Mouse (Mus musculus) forebrain, embryonic 11.5 days (tissue): ENCODE measurements around the gene Mttp. TPM values are rescaled to one million over a fixed set of nuclear protein-coding genes. Genes with fewer than 3 reads are reported as not detected.

Source experiments
- ATAC-seq: fragments of 200-750 bp; cut with Nextera tagmentation; replicated peaks from 2 replicates; pipeline ENCODE4 v1.8.0; 2017; ENCODE audit warnings: moderate TSS enrichment; ENCODE audit not compliant: low FRiP score
- DNase-seq: peaks from one replicate; pipeline ENCODE4 v3.0.0-alpha.2; 2017; ENCODE audit warnings: low spot score
- H3K27ac ChIP-seq: fragments of 300-500 bp; sonication (generic); 2 replicates; pipeline ENCODE4 v1.5.1; 2014; ENCODE audit warnings: low read depth, low read length
- H3K27me3 ChIP-seq: fragments of 300-500 bp; sonication (generic); 2 replicates; pipeline ENCODE4 v1.6.1; 2014; ENCODE audit warnings: mild to moderate bottlenecking, low read length, mixed read lengths; ENCODE audit not compliant: control insufficient read depth, insufficient read depth
- H3K36me3 ChIP-seq: fragments of 300-500 bp; sonication (generic); 2 replicates; pipeline ENCODE4 v1.6.1; 2014; ENCODE audit warnings: mild to moderate bottlenecking, low read length, moderate library complexity, mixed read lengths; ENCODE audit not compliant: control insufficient read depth, insufficient read depth
- H3K4me1 ChIP-seq: fragments of 300-500 bp; sonication (generic); replicated peaks from 2 replicates; pipeline ENCODE4 v1.6.1; 2014; ENCODE audit warnings: low read length, mixed read lengths; ENCODE audit not compliant: control insufficient read depth, insufficient read depth
- H3K4me2 ChIP-seq: fragments of 300-500 bp; sonication (generic); 2 replicates; pipeline ENCODE4 v1.6.1; 2014; ENCODE audit warnings: low read depth, mild to moderate bottlenecking, low read length, moderate library complexity, mixed read lengths; ENCODE audit not compliant: severe bottlenecking
- H3K4me3 ChIP-seq: fragments of 300-500 bp; sonication (generic); 2 replicates; pipeline ENCODE4 v1.5.1; 2014; ENCODE audit warnings: low read depth, low read length
- H3K9ac ChIP-seq: fragments of 300-500 bp; sonication (generic); 2 replicates; pipeline ENCODE4 v1.6.1; 2014; ENCODE audit warnings: low read length
- H3K9me3 ChIP-seq: fragments of 300-500 bp; sonication (generic); 2 replicates; pipeline ENCODE4 v1.6.1; 2016; ENCODE audit warnings: low read length, mixed read lengths; ENCODE audit not compliant: control insufficient read depth
- WGBS: fragments of 180-500 bp; shearing (Covaris S2); extraction: QIAGEN DNeasy Blood & Tissue Kit; methylation state at CpG from one replicate; pipeline ENCODE4 v1.1.7; 2014; 5-methylcytosine and 5-hydroxymethylcytosine counted together
- polyA plus RNA-seq: library from polyadenylated mRNA; unstranded; fragments of >200 nt; fragmentation: Nextera tagmentation; extraction: Ambion mirVana; gene quantifications from 2 replicates; pipeline ENCODE4 v1.2.1, GENCODE M21; 2014

Gene Mttp
- polyA plus RNA-seq, 1 experiment from 2014 or later = 12.5 TPM

- H3K27ac ChIP-seq = no peak overlapping the region
- H3K4me1 ChIP-seq = no peaks in the 10 kb centered on the region
- H3K36me3 ChIP-seq = no peaks in the 10 kb centered on the region
- H3K4me3 ChIP-seq = no peak overlapping the region
- 84% methylated on average over 3 of the region's 3 CpGs for WGBS
- H3K9ac ChIP-seq = no peak overlapping the region
- no peaks in the 10 kb centered on the region for H3K27me3 ChIP-seq
- no peak overlapping the region for H3K4me2 ChIP-seq
- no peaks in the 10 kb centered on the region for H3K9me3 ChIP-seq
- DNase-seq = no peak
- ATAC-seq = no peak
These were observed 49.5 kb downstream of the Mttp start for GRCm38 (mm10) chr3:138095301-138095700.

- Histone ChIP-seq H3K36me3 (no peaks in the 10 kb centered on the region), H3K9me3 (no peaks in the 10 kb centered on the region), H3K27ac (no peak overlapping the region), H3K4me1 (no peaks in the 10 kb centered on the region), H3K9ac (no peak overlapping the region), H3K27me3 (no peaks in the 10 kb centered on the region), H3K4me3 (no peak overlapping the region), H3K4me2 (no peak overlapping the region)
- DNase-seq (no peak), ATAC-seq (no peak)
- 65% methylated on average over 4 of the region's 4 CpGs for WGBS
These were observed 60.9 kb downstream of the Mttp start for GRCm38 (mm10) chr3:138083896-138084295.

- no peaks in the 10 kb centered on the region for H3K36me3 ChIP-seq
- H3K9ac ChIP-seq = no peak overlapping the region
- no peak overlapping the region for H3K27ac ChIP-seq
- WGBS = 91% methylated on average over 1 of the region's 1 CpGs
- H3K4me2 ChIP-seq = no peak overlapping the region
- no peaks in the 10 kb centered on the region for H3K27me3 ChIP-seq
- DNase-seq = no peak
- H3K4me3 ChIP-seq = no peak overlapping the region
- no peak for ATAC-seq
- H3K4me1 ChIP-seq = no peaks in the 10 kb centered on the region
- no peaks in the 10 kb centered on the region for H3K9me3 ChIP-seq
These were observed 61.6 kb downstream of the Mttp start for GRCm38 (mm10) chr3:138083073-138083637.

GRCm38 (mm10) chr3:138078701-138079100 is 66.1 kb downstream of the Mttp start:
- no peak for ATAC-seq
- H3K27me3 ChIP-seq = no peaks in the 10 kb centered on the region
- WGBS = 94% methylated on average over 1 of the region's 1 CpGs
- H3K4me3 ChIP-seq = no peak overlapping the region
- H3K9me3 ChIP-seq = no peaks in the 10 kb centered on the region
- no peak overlapping the region for H3K9ac ChIP-seq
- DNase-seq = no peak
- H3K4me1 ChIP-seq = no peaks in the 10 kb centered on the region
- no peak overlapping the region for H3K27ac ChIP-seq
- H3K4me2 ChIP-seq = no peak overlapping the region
- no peaks in the 10 kb centered on the region for H3K36me3 ChIP-seq

- no peak overlapping the region for H3K9ac ChIP-seq
- no peaks in the 10 kb centered on the region for H3K9me3 ChIP-seq
- DNase-seq = no peak
- ATAC-seq = no peak
- no peak overlapping the region for H3K4me2 ChIP-seq
- H3K36me3 ChIP-seq = no peaks in the 10 kb centered on the region
- no peaks in the 10 kb centered on the region for H3K4me1 ChIP-seq
- H3K4me3 ChIP-seq = no peak overlapping the region
- no peaks in the 10 kb centered on the region for H3K27me3 ChIP-seq
- H3K27ac ChIP-seq = no peak overlapping the region
- WGBS = 76% methylated on average over 11 of the region's 11 CpGs
These were observed 67.1 kb downstream of the Mttp start for GRCm38 (mm10) chr3:138077476-138078340.

- 89% methylated on average over 8 of the region's 8 CpGs for WGBS
- no peak for DNase-seq
These were observed 69.6 kb downstream of the Mttp start for GRCm38 (mm10) chr3:138075209-138075608.

GRCm38 (mm10) chr3:138074214-138074613 is 70.6 kb downstream of the Mttp start:
- H3K27me3 ChIP-seq = no peaks in the 10 kb centered on the region
- no peak overlapping the region for H3K27ac ChIP-seq
- 91% methylated on average over 1 of the region's 1 CpGs for WGBS
- H3K4me1 ChIP-seq = no peaks in the 10 kb centered on the region; the same call in 1 of the 2 replicates
- H3K4me2 ChIP-seq = no peak overlapping the region
- no peak overlapping the region for H3K9ac ChIP-seq
- no peak overlapping the region for H3K4me3 ChIP-seq
- H3K9me3 ChIP-seq = no peaks in the 10 kb centered on the region
- ATAC-seq = no peak; the same call in 1 of the 2 replicates
- H3K36me3 ChIP-seq = no peaks in the 10 kb centered on the region
- no peak for DNase-seq

More at GRCm38 (mm10) chr3:138075209-138075608, 69.6 kb downstream of the Mttp start:
- H3K36me3 ChIP-seq = no peaks in the 10 kb centered on the region
- H3K9ac ChIP-seq = no peak overlapping the region
- no peak overlapping the region for H3K4me3 ChIP-seq
- H3K4me1 ChIP-seq = no peaks in the 10 kb centered on the region; the same call in 1 of the 2 replicates
- H3K27me3 ChIP-seq = no peaks in the 10 kb centered on the region
- H3K27ac ChIP-seq = no peak overlapping the region
- no peaks in the 10 kb centered on the region for H3K9me3 ChIP-seq
- no peak for ATAC-seq
- no peak overlapping the region for H3K4me2 ChIP-seq

GRCm38 (mm10) chr3:138071476-138072073 is 73.2 kb downstream of the Mttp start:
- no peak overlapping the region for H3K27ac ChIP-seq
- ATAC-seq = no peak
- H3K4me1 ChIP-seq = no peaks in the 10 kb centered on the region; the same call in 1 of the 2 replicates
- no peak overlapping the region for H3K4me2 ChIP-seq
- no peaks in the 10 kb centered on the region for H3K36me3 ChIP-seq
- H3K9ac ChIP-seq = no peak overlapping the region
- DNase-seq = no peak
- H3K4me3 ChIP-seq = no peak overlapping the region
- no peaks in the 10 kb centered on the region for H3K9me3 ChIP-seq
- no peaks in the 10 kb centered on the region for H3K27me3 ChIP-seq
- WGBS = 84% methylated on average over 10 of the region's 10 CpGs
